Mouse (Mus musculus): ENCODE results near the gene Nfkbib. TPM values are rescaled to one million over a fixed set of nuclear protein-coding genes. Genes with fewer than 3 reads are reported as not detected.

Nfkbib gene
- 56.6 and 57.6 TPM in 2 replicates for polyA plus RNA-seq (2016; fragmentation: Nextera tagmentation; extraction: Ambion mirVana)

GRCm38 (mm10) chr7:28767462-28767965 lies at the start of gene Nfkbib:
Nfkbib (minus strand) TSS chr7:28767512.
- DNase-seq (ENCODE audit: extremely low spot score, low spot score) = no peak
- peak within 1 kb of the TSS; percentile 84 for H3K27ac ChIP-seq
- H3K36me3 ChIP-seq (replicated peaks) = peaks cover 10% of the 10 kb centered on the region
- peaks cover 32% of the 10 kb centered on the region for H3K4me1 ChIP-seq
- 63% methylated on average over 7 of the region's 7 CpGs for WGBS
- H3K4me3 ChIP-seq = peak within 1 kb of the TSS; percentile 82
- no peaks in the 10 kb centered on the region for H3K9me3 ChIP-seq
- no peaks in the 10 kb centered on the region for H3K27me3 ChIP-seq (ENCODE audit: poor library complexity, severe bottlenecking)

- Histone ChIP-seq H3K27ac (no peak overlapping the region), H3K4me3 (peak overlapping the region; percentile 24), H3K36me3 (replicated peaks) (peaks cover 99% of the 10 kb centered on the region), H3K27me3 (ENCODE audit: poor library complexity, severe bottlenecking) (no peaks in the 10 kb centered on the region), H3K4me1 (peaks cover 93% of the 10 kb centered on the region), H3K9me3 (no peaks in the 10 kb centered on the region)
- DNase-seq (ENCODE audit: extremely low spot score, low spot score) = no peak
- 95% methylated on average over 10 of the region's 10 CpGs for WGBS
Measured at GRCm38 (mm10) chr7:28816920-28817319, 49.6 kb upstream of the Nfkbib start.

GRCm38 (mm10) chr7:28816201-28816600 lies 48.9 kb upstream of the Nfkbib start:
- H3K27ac ChIP-seq = no peak overlapping the region
- no peaks in the 10 kb centered on the region for H3K9me3 ChIP-seq
- no peaks in the 10 kb centered on the region for H3K27me3 ChIP-seq (ENCODE audit: poor library complexity, severe bottlenecking)
- peaks cover 91% of the 10 kb centered on the region for H3K4me1 ChIP-seq
- DNase-seq (ENCODE audit: extremely low spot score, low spot score) = no peak
- peak overlapping the region; percentile 24 for H3K4me3 ChIP-seq
- peaks cover 95% of the 10 kb centered on the region for H3K36me3 ChIP-seq (replicated peaks)
- 89% methylated on average over 9 of the region's 9 CpGs for WGBS

GRCm38 (mm10) chr7:28815230-28815629 lies 47.9 kb upstream of the Nfkbib start:
- peaks cover 81% of the 10 kb centered on the region for H3K4me1 ChIP-seq

GRCm38 (mm10) chr7:28814306-28815034 lies 47.2 kb upstream of the Nfkbib start:
- Histone ChIP-seq H3K4me1 (peaks cover 75% of the 10 kb centered on the region), H3K27me3 (ENCODE audit: poor library complexity, severe bottlenecking) (no peaks in the 10 kb centered on the region), H3K36me3 (replicated peaks) (peaks cover 78% of the 10 kb centered on the region), H3K4me3 (no peak overlapping the region), H3K27ac (no peak overlapping the region), H3K9me3 (no peaks in the 10 kb centered on the region)
- DNase-seq (ENCODE audit: extremely low spot score, low spot score) = no peak
- WGBS = 89% methylated on average over 5 of the region's 5 CpGs

More at GRCm38 (mm10) chr7:28815230-28815629, 47.9 kb upstream of the Nfkbib start:
- H3K27me3 ChIP-seq (ENCODE audit: poor library complexity, severe bottlenecking) = no peaks in the 10 kb centered on the region
- DNase-seq (ENCODE audit: extremely low spot score, low spot score) = no peak
- 95% methylated on average over 9 of the region's 9 CpGs for WGBS
- 0 out of 2 replicates have a peak overlapping the region, but pooled peaks have one; percentile 1 for H3K4me3 ChIP-seq
- peaks cover 86% of the 10 kb centered on the region for H3K36me3 ChIP-seq (replicated peaks)
- no peak overlapping the region for H3K27ac ChIP-seq
- H3K9me3 ChIP-seq = no peaks in the 10 kb centered on the region

GRCm38 (mm10) chr7:28812949-28813348 lies 45.6 kb upstream of the Nfkbib start:
- peak overlapping the region; percentile 93 for H3K4me3 ChIP-seq
- peaks cover 64% of the 10 kb centered on the region for H3K36me3 ChIP-seq (replicated peaks)
- DNase-seq (ENCODE audit: extremely low spot score, low spot score) = no peak
- 87% methylated on average over 5 of the region's 5 CpGs for WGBS
- no peaks in the 10 kb centered on the region for H3K27me3 ChIP-seq (ENCODE audit: poor library complexity, severe bottlenecking)
- 0 out of 2 replicates have a peak overlapping the region, but pooled peaks have one; percentile 100 for H3K27ac ChIP-seq
- no peaks in the 10 kb centered on the region for H3K9me3 ChIP-seq
- H3K4me1 ChIP-seq = peaks cover 74% of the 10 kb centered on the region

GRCm38 (mm10) chr7:28812436-28812835 lies 45.1 kb upstream of the Nfkbib start:
- Histone ChIP-seq H3K4me1 (peaks cover 74% of the 10 kb centered on the region), H3K27ac (peak overlapping the region; percentile 100), H3K27me3 (ENCODE audit: poor library complexity, severe bottlenecking) (no peaks in the 10 kb centered on the region), H3K4me3 (peak overlapping the region; percentile 93), H3K9me3 (no peaks in the 10 kb centered on the region), H3K36me3 (replicated peaks) (peaks cover 59% of the 10 kb centered on the region)
- WGBS = 80% methylated on average over 4 of the region's 4 CpGs
- DNase-seq (ENCODE audit: extremely low spot score, low spot score) = no peak

GRCm38 (mm10) chr7:28811640-28812275 lies 44.4 kb upstream of the Nfkbib start:
- Histone ChIP-seq H3K4me1 (peaks cover 74% of the 10 kb centered on the region), H3K9me3 (no peaks in the 10 kb centered on the region), H3K27me3 (ENCODE audit: poor library complexity, severe bottlenecking) (no peaks in the 10 kb centered on the region), H3K27ac (peak overlapping the region; percentile 100), H3K4me3 (peak overlapping the region; percentile 93), H3K36me3 (replicated peaks) (peaks cover 52% of the 10 kb centered on the region)
- 17% methylated on average over 7 of the region's 7 CpGs for WGBS
- no peak for DNase-seq (ENCODE audit: extremely low spot score, low spot score)

GRCm38 (mm10) chr7:28811228-28811627 lies 43.9 kb upstream of the Nfkbib start:
- Histone ChIP-seq H3K27ac (peak overlapping the region; percentile 100), H3K36me3 (replicated peaks) (peaks cover 47% of the 10 kb centered on the region), H3K9me3 (no peaks in the 10 kb centered on the region), H3K4me1 (peaks cover 71% of the 10 kb centered on the region), H3K27me3 (ENCODE audit: poor library complexity, severe bottlenecking) (no peaks in the 10 kb centered on the region), H3K4me3 (peak overlapping the region; percentile 93)
- under 1% methylated on average over 40 of the region's 40 CpGs for WGBS
- DNase-seq (ENCODE audit: extremely low spot score, low spot score) = peak; percentile 90

GRCm38 (mm10) chr7:28810107-28811066 lies 43.1 kb upstream of the Nfkbib start:
- no peaks in the 10 kb centered on the region for H3K9me3 ChIP-seq
- H3K4me1 ChIP-seq = peaks cover 71% of the 10 kb centered on the region
- H3K36me3 ChIP-seq (replicated peaks) = peaks cover 38% of the 10 kb centered on the region
- H3K27me3 ChIP-seq (ENCODE audit: poor library complexity, severe bottlenecking) = no peaks in the 10 kb centered on the region
- WGBS = under 1% methylated on average over 70 of the region's 70 CpGs
- H3K4me3 ChIP-seq = peak overlapping the region; percentile 93
- DNase-seq (ENCODE audit: extremely low spot score, low spot score) = peak; percentile 97
- peak overlapping the region; percentile 100 for H3K27ac ChIP-seq

GRCm38 (mm10) chr7:28809401-28810089 lies 42.2 kb upstream of the Nfkbib start:
- H3K36me3 ChIP-seq (replicated peaks) = peaks cover 30% of the 10 kb centered on the region
- peak; percentile 80 for DNase-seq (ENCODE audit: extremely low spot score, low spot score)
- peaks cover 66% of the 10 kb centered on the region for H3K4me1 ChIP-seq
- H3K9me3 ChIP-seq = no peaks in the 10 kb centered on the region
- H3K4me3 ChIP-seq = peak overlapping the region; percentile 93
- H3K27ac ChIP-seq = peak overlapping the region; percentile 100
- H3K27me3 ChIP-seq (ENCODE audit: poor library complexity, severe bottlenecking) = no peaks in the 10 kb centered on the region
- under 1% methylated on average over 35 of the region's 35 CpGs for WGBS

Measured in forebrain, embryonic 10.5 days (tissue).